Mouse (Mus musculus) E14TG2a.4 (cell line): ENCODE results near the gene Rpl10-ps3.

Experiments used
- CTCF ChIP-seq: conservative IDR thresholded peaks from 2 replicates; pipeline ENCODE4 v1.5.1; 2014; ENCODE audit warnings: low read length
- POU5F1 ChIP-seq: IDR thresholded peaks from 2 replicates; pipeline ENCODE4 v1.6.1; 2014; ENCODE audit warnings: low read length, borderline replicate concordance

- TF ChIP-seq CTCF = no peak
- no peak for TF ChIP-seq POU5F1
These were observed 27.5 kb downstream of the Rpl10-ps3 start for GRCm38 (mm10) chr9:50317299-50317698.
